Mouse (Mus musculus) adrenal gland, postnatal 25 days (tissue): ENCODE measurements around the gene Sec24c. TPM values are rescaled to one million over a fixed set of nuclear protein-coding genes. Genes with fewer than 3 reads are reported as not detected.
A peak's percentile ranks its signal among the peaks of the same experiment; 100 is the strongest.

Experiments
- DNase-seq: peaks from one replicate; pipeline ENCODE4 v3.0.0; 2021; ENCODE audit warnings: mixed read lengths
- total RNA-seq: library from RNA; stranded (reverse); gene quantifications from 2 replicates; pipeline ENCODE4 v1.2.3, GENCODE M21; 2021

The Sec24c gene
- total RNA-seq, 1 experiment from 2014 or later: 125 TPM

GRCm38 (mm10) chr14:20660827-20661660 is 13.1 kb upstream of the Sec24c start:
- DNase-seq: peak; percentile 86

- DNase-seq: no peak
These were observed 12.3 kb upstream of the Sec24c start for GRCm38 (mm10) chr14:20661661-20662331.

- DNase-seq: no peak
These were observed 11.4 kb upstream of the Sec24c start for GRCm38 (mm10) chr14:20662740-20663139.

GRCm38 (mm10) chr14:20663601-20664000 is 10.5 kb upstream of the Sec24c start:
- no peak for DNase-seq

- DNase-seq: no peak
These were observed 9.7 kb upstream of the Sec24c start for GRCm38 (mm10) chr14:20664436-20664835.

- DNase-seq: no peak
These were observed 6.6 kb upstream of the Sec24c start for GRCm38 (mm10) chr14:20667469-20667868.

- DNase-seq: no peak
These were observed 5.8 kb upstream of the Sec24c start, which contains the start of gene Synpo2l for GRCm38 (mm10) chr14:20668154-20668810. TSS of gene Synpo2l (minus strand) at chr14:20668354.

GRCm38 (mm10) chr14:20672990-20673389 is 1.1 kb upstream of the Sec24c start:
- no peak for DNase-seq

GRCm38 (mm10) chr14:20673735-20674063 is 409 bp upstream of the Sec24c start:
- no peak for DNase-seq

- no peak for DNase-seq
These were observed 3.8 kb downstream of the Sec24c start for GRCm38 (mm10) chr14:20677906-20678305.

- DNase-seq: no peak
These were observed 7.6 kb downstream of the Sec24c start for GRCm38 (mm10) chr14:20681742-20682141.

GRCm38 (mm10) chr14:20682498-20682897 is 8.4 kb downstream of the Sec24c start:
- no peak for DNase-seq

GRCm38 (mm10) chr14:20686576-20686975 is 12.5 kb downstream of the Sec24c start:
- DNase-seq: no peak

GRCm38 (mm10) chr14:20689009-20689408 is 14.9 kb downstream of the Sec24c start:
- no peak for DNase-seq

- DNase-seq: no peak
These were observed 17.7 kb downstream of the Sec24c start for GRCm38 (mm10) chr14:20691772-20692171.

- DNase-seq: no peak
These were observed 19.5 kb downstream of the Sec24c start for GRCm38 (mm10) chr14:20693589-20694101.

GRCm38 (mm10) chr14:20694185-20694883 is 20.2 kb downstream of the Sec24c start:
- no peak for DNase-seq

GRCm38 (mm10) chr14:20694884-20695760 is 21.0 kb downstream of the Sec24c start, which contains the start of gene Fut11:
TSS of gene Fut11 (plus strand) at chr14:20694968.
- DNase-seq: peak; percentile 91

- no peak for DNase-seq
These were observed 21.8 kb downstream of the Sec24c start for GRCm38 (mm10) chr14:20695761-20696520.

GRCm38 (mm10) chr14:20696986-20697385 is 22.9 kb downstream of the Sec24c start:
- DNase-seq: peak; percentile 38
